ENCODE assay signal across 8 mouse cellular contexts in the genomic region with DNA sequence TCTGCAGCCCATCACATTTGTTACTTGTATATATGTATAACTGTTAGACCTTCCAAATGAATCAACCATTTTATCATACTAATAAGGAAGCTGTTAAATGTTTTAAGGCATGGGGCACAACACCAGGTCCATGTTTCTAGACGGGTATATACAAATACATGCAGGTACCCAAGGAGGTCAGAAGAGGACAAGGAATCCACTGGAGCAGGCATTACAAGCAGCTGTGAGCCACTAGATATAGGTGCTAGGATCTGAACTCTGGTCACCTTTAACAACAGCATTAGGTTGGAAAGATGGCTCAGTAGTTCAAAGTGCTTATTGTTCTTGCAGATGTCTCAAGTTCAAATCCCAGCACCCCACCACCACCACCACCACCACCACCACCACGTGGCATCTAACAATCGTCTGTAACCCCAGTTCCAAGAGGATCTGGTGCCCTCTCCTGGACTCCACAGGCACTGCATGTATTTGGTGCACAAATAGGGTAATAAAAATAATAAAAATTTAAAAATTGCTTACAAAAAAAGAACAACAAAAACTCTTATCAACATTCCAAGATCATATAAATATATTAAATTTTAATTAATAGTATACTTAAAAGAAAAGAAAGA. TPM values are rescaled to one million over a fixed set of nuclear protein-coding genes. Genes with fewer than 3 reads are reported as not detected.
DNase-seq lines count a peak whose midpoint lies in the region; ATAC-seq and TF ChIP-seq lines count a peak whose summit lies in the region.

No protein-coding gene starts in this region.

- WGBS in kidney, adult 2 months = 13% methylated on average over 3 of the region's 3 CpGs
- 35% methylated on average over 3 of the region's 3 CpGs for WGBS in kidney, embryonic 15.5 days

- no peaks in the 10 kb centered on the region for H3K4me1 ChIP-seq in kidney, adult 2 months (ENCODE audit: control insufficient read depth, insufficient read depth, low read length)
- no peaks in the 10 kb centered on the region for H3K4me1 ChIP-seq in kidney, embryonic 15.5 days

- TF ChIP-seq POLR2A in kidney, adult 2 months (IDR thresholded peaks at IDR 0.05; ENCODE audit: low read depth, low read length) = no peak

- no peak for ATAC-seq in kidney, embryonic 15.5 days (replicated peaks; ENCODE audit: low FRiP score)

- no peaks in the 10 kb centered on the region for H3K27me3 ChIP-seq in kidney, adult 2 months (replicated peaks; ENCODE audit: control insufficient read depth, insufficient read depth, low read length)
- H3K27me3 ChIP-seq in kidney, embryonic 15.5 days = no peaks in the 10 kb centered on the region

- DNase-seq in kidney, adult 2 months = peak; percentile 62
- peak; percentile 32 for DNase-seq in MN1 (ENCODE audit: low spot score)
- DNase-seq in cerebellum, adult 9-10 months = peak; percentile 35
- DNase-seq in heart, adult 9 months (ENCODE audit: low spot score in 2 of 2) = peak; percentile 25 to 38
- DNase-seq in layer of hippocampus, postnatal 36 days = peak; percentile 9 to 32
- peak; percentile 42 to 66 for DNase-seq in natural killer cell, adult 2 months (ENCODE audit: low spot score in 2 of 2)
- peak; percentile 55 to 73 for DNase-seq in thymus, postnatal 10 days (ENCODE audit: low spot score in 2 of 2)

- no peak overlapping the region for H3K4me3 ChIP-seq in kidney, adult 2 months (ENCODE audit: insufficient read depth, low read depth, low read length)
- no peak overlapping the region for H3K4me3 ChIP-seq in kidney, embryonic 15.5 days (replicated peaks)

- TF ChIP-seq CTCF in kidney, adult 2 months (conservative IDR thresholded peaks at IDR 0.05; ENCODE audit: insufficient read depth, insufficient read length, low read depth, low read length) = peak; percentile 81

- no peaks in the 10 kb centered on the region for H3K9me3 ChIP-seq in kidney, embryonic 15.5 days (replicated peaks)

- no peak overlapping the region for H3K27ac ChIP-seq in kidney, adult 2 months (ENCODE audit: insufficient read depth, low read depth, low read length)
- no peak overlapping the region for H3K27ac ChIP-seq in kidney, embryonic 15.5 days

- H3K36me3 ChIP-seq in kidney, adult 2 months (ENCODE audit: control insufficient read depth, insufficient read depth, low read length) = no peaks in the 10 kb centered on the region
- no peaks in the 10 kb centered on the region for H3K36me3 ChIP-seq in kidney, embryonic 15.5 days

- H3K9ac ChIP-seq in kidney, embryonic 15.5 days = no peak overlapping the region

- no peak overlapping the region for H3K4me2 ChIP-seq in kidney, embryonic 15.5 days

RNA-seq across cellular contexts. Expression of gene Sgpp1, which starts 37.0 kb away (rescaled TPM):
- polyA plus RNA-seq in kidney, adult 2 months (2012; rRNA removed) = 77.7 and 78.3 TPM in 2 replicates
- polyA plus RNA-seq in kidney, embryonic 15.5 days (2015; fragmentation: Nextera tagmentation; extraction: Ambion mirVana) = 14.1 and 14.3 TPM in 2 replicates
- 10 to 100 TPM; 31.0 to 34.2 TPM for total RNA-seq in layer of hippocampus, postnatal 36 days (2021)

RNA-seq across cellular contexts. Expression of gene Syne2, which starts 45.4 kb away (rescaled TPM):
- polyA plus RNA-seq in kidney, adult 2 months (2012; rRNA removed) = 54.5 and 68.4 TPM in 2 replicates
- 60.2 and 60.9 TPM in 2 replicates for polyA plus RNA-seq in kidney, embryonic 15.5 days (2015; fragmentation: Nextera tagmentation; extraction: Ambion mirVana)
- total RNA-seq in layer of hippocampus, postnatal 36 days (2021) = 10 to 100 TPM; 21.0 to 25.0 TPM
